Mouse (Mus musculus): ENCODE measurements around the gene Clpx.

Clpx gene

GRCm38 (mm10) chr9:65346476-65347111 is 52.5 kb downstream of the Clpx start:
- peak; percentile 74 for DNase-seq (ENCODE audit: low spot score)

GRCm38 (mm10) chr9:65347112-65347850 is 53.2 kb downstream of the Clpx start:
- DNase-seq (ENCODE audit: low spot score): no peak

- no peak for DNase-seq (ENCODE audit: low spot score)
Measured at GRCm38 (mm10) chr9:65353251-65353650, 59.2 kb downstream of the Clpx start.

GRCm38 (mm10) chr9:65356561-65356960 is 62.5 kb downstream of the Clpx start:
- DNase-seq (ENCODE audit: low spot score): no peak

DNA sequence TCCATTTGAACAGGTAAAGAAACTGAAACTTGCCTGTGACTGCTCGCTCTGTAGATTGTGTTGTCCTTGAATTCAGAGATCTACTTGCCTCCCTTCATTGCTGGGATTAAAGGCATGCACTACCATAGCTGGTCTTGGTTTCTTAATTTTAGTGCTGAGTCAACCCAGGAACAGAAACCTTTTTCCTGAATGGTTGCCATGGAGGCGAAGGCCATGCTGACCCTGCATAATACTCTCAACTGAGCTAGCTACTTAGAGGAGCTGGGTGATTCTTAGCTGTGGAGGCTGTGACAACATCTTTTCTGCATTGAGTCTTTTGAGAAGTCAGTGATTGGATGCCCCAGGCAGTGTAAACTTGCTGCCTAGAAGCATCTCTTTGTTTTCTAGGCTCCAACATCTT is 62.9 kb downstream of the Clpx start:
- DNase-seq (ENCODE audit: low spot score): no peak

GRCm38 (mm10) chr9:65358956-65359480 is 65.0 kb downstream of the Clpx start:
- no peak for DNase-seq (ENCODE audit: low spot score)

GRCm38 (mm10) chr9:65360641-65361448 is 66.8 kb downstream of the Clpx start, which contains the start of gene Ubap1l:
TSS of gene Ubap1l (plus strand) at chr9:65361041.
- DNase-seq (ENCODE audit: low spot score): peak; percentile 31

- DNase-seq (ENCODE audit: low spot score): peak; percentile 36
Measured at GRCm38 (mm10) chr9:65363684-65364083, 69.6 kb downstream of the Clpx start.

GRCm38 (mm10) chr9:65365721-65366120 is 71.7 kb downstream of the Clpx start:
- DNase-seq (ENCODE audit: low spot score): peak; percentile 28

GRCm38 (mm10) chr9:65371756-65372155 is 77.7 kb downstream of the Clpx start:
- DNase-seq (ENCODE audit: low spot score): no peak

DNA sequence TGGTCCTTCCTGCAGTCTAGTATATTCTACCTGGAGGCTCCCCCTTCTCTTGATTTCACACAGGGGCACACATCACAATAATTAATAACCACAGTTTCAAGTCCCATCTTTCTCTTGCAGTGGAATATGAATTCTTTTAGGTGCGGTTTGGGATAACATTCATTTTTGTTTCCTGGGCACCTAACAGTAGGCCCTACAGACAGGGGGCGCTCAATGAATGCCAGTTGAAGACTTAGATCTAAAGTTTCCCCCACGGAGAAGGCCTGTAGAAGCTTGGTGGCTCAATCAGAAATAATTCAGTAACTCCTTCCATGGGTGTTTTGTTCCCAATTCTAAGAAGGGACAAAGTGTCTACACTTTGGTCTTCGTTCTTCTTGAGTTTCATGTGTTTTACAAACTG is 78.4 kb downstream of the Clpx start:
- DNase-seq (ENCODE audit: low spot score): peak; percentile 79

DNA sequence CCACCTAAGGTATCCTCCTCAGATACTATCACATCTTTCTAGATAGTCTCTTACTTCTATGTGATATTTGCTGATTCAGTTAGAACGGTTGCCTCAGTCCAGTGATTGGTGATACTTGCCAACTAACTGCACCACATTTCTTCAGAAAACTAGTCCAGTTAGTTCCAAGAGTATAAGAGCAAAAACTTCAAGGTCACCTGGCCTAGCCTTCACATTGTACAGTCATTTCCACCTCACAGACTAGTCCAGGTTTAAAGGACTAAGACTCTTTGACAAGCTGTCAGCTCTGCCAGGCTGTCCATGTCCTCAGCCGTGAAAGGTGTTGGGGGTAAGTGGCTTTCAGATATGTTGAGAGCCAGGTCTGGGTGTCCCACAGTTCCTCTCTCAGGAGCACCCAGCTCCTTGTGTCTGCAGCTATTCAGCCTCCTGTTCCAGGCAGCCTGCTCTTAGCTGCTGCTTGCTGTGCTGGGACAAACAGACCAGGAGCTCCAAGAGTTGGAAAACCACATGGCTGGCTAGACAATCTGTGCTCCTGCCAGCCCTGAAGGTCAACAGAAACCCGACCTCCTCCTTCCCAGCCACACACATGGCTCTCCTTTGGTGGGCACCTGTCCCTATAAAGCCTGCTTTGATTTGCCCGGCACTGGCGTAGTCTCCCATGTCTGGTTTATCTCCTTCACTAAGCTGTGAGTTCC is 80.6 kb downstream of the Clpx start:
- DNase-seq (ENCODE audit: low spot score): no peak

DNA sequence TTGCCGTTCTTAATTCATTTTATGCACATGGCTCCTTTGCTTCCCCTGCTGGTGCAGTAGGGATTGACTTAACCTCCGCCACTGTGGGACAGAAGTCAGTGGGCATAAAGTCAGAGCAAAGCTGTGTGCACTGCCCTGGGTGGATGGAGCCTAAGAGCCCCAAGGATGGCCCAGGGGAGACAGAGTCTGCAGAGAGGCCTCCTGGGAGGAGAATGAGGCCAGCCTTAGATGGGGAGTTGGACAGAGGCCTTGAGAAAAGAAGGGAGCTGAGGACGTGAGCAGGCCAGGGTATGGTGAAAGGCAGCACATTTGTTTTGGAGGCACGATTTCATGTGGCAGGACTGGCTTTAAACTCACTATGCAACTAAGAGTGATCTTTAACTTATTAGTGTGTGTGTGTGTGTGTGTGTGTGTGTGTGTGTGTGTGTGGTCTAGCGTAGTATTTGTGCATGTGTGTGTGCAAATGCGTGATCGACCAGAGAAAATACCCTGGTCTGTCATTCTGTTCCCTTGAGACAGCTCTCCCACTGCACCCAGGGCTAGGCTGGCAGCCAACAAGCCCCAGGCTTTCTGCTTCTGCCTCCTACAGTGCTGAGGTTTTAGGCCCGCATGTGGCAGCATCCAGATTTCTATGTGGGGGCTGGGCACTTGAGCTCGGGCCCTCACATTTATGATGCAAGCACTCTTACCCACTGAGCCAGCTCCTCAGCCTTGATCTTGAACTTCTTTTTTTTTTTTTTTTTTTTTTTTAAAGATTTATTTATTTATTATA is 81.3 kb downstream of the Clpx start:
- DNase-seq (ENCODE audit: low spot score): no peak

Data from testis, postnatal 10 days (tissue).